In genomic region chr13:100787316-100788010, GRCm38 (mm10) we compare ENCODE assay signal across 15 mouse cellular contexts. TPM values are rescaled to one million over a fixed set of nuclear protein-coding genes. Genes with fewer than 3 reads are reported as not detected.
A peak's percentile ranks its signal among the peaks of the same experiment; 100 is the strongest.
DNase-seq lines count a peak whose midpoint lies in the region; ATAC-seq and TF ChIP-seq lines count a peak whose summit lies in the region.
"Had no signal": no experiment of that assay in that cellular context is flagged by ENCODE, and none has a peak within 500 bp of the region (broad histone marks: within the 10 kb centered on the region; RNA-seq: fewer than 3 reads in every experiment).

No protein-coding gene starts in this region.

- DNase-seq in kidney, adult 11 months: peak; percentile 71
- DNase-seq in ES-CJ7 (ENCODE audit: low read depth, low spot score): peak; percentile 54
- no peak for DNase-seq in kidney, postnatal 0 days (ENCODE audit: low spot score)
- DNase-seq in lung, postnatal 0 days (ENCODE audit: low spot score): peak; percentile 51
- no peak for DNase-seq in forebrain, embryonic 11.5 days (ENCODE audit: low spot score)
- DNase-seq in c-Kit-positive CD71-positive TER-119-positive erythroid progenitor cells, embryonic 14.5 days (ENCODE audit: low spot score): no peak
- DNase-seq: cerebellum, postnatal 25 days; heart, postnatal 36 days; midbrain, embryonic 14.5 days; thymus, postnatal 4 days had no signal

- H3K4me3 ChIP-seq in kidney, embryonic 14.5 days (ENCODE audit: low read length): no peak overlapping the region
- H3K4me3 ChIP-seq in kidney, postnatal 0 days (replicated peaks; ENCODE audit: low read depth, low read length): no peak overlapping the region
- no peak overlapping the region for H3K4me3 ChIP-seq in lung, postnatal 0 days (ENCODE audit: low read depth, low read length)
- no peak overlapping the region for H3K4me3 ChIP-seq in forebrain, embryonic 11.5 days (ENCODE audit: low read depth, low read length)
- no peak overlapping the region for H3K4me3 ChIP-seq in hindbrain, embryonic 13.5 days

- H3K9me3 ChIP-seq in kidney, embryonic 14.5 days (ENCODE audit: control insufficient read depth, low read length): peaks cover 1% of the 10 kb centered on the region; the same call in 1 of the 2 replicates
- no peaks in the 10 kb centered on the region for H3K9me3 ChIP-seq in kidney, postnatal 0 days (replicated peaks; ENCODE audit: low read length)
- H3K9me3 ChIP-seq in lung, postnatal 0 days (ENCODE audit: low read length): no peaks in the 10 kb centered on the region
- H3K9me3 ChIP-seq in forebrain, embryonic 11.5 days (ENCODE audit: control insufficient read depth, low read length): no peaks in the 10 kb centered on the region
- H3K9me3 ChIP-seq in hindbrain, embryonic 13.5 days: no peaks in the 10 kb centered on the region
- H3K9me3 ChIP-seq: embryonic facial prominence, embryonic 13.5 days; forebrain, embryonic 12.5 days; stomach, embryonic 15.5 days had no signal

- WGBS in kidney, embryonic 14.5 days: 68% methylated on average over 6 of the region's 6 CpGs
- WGBS in kidney, postnatal 0 days: 66% methylated on average over 6 of the region's 6 CpGs
- WGBS in lung, postnatal 0 days: 55% methylated on average over 6 of the region's 6 CpGs
- WGBS in forebrain, embryonic 11.5 days: 71% methylated on average over 6 of the region's 6 CpGs
- 71% methylated on average over 6 of the region's 6 CpGs for WGBS in hindbrain, embryonic 13.5 days

- no peak for TF ChIP-seq CTCF in kidney, postnatal 0 days (IDR thresholded peaks at IDR 0.05; ENCODE audit: low read depth)
- no peak for TF ChIP-seq CTCF in lung, postnatal 0 days (IDR thresholded peaks at IDR 0.05)

- peaks cover 16% of the 10 kb centered on the region for H3K4me1 ChIP-seq in kidney, embryonic 14.5 days (ENCODE audit: control insufficient read depth, insufficient read depth, low read length)
- no peaks in the 10 kb centered on the region for H3K4me1 ChIP-seq in kidney, postnatal 0 days (replicated peaks; ENCODE audit: insufficient read depth, low read length)
- H3K4me1 ChIP-seq in lung, postnatal 0 days (ENCODE audit: insufficient read depth, low read depth, low read length): no peaks in the 10 kb centered on the region
- H3K4me1 ChIP-seq in forebrain, embryonic 11.5 days (replicated peaks; ENCODE audit: control insufficient read depth, insufficient read depth, low read length): peaks cover 16% of the 10 kb centered on the region; the same call in 1 of the 2 replicates
- H3K4me1 ChIP-seq in hindbrain, embryonic 13.5 days (replicated peaks): peaks cover 24% of the 10 kb centered on the region

- no peak overlapping the region for H3K4me2 ChIP-seq in kidney, embryonic 14.5 days (replicated peaks; ENCODE audit: low read depth, low read length)
- no peak overlapping the region for H3K4me2 ChIP-seq in kidney, postnatal 0 days (ENCODE audit: low read length)
- H3K4me2 ChIP-seq in lung, postnatal 0 days (replicated peaks; ENCODE audit: low read depth, low read length): no peak overlapping the region
- no peak overlapping the region for H3K4me2 ChIP-seq in forebrain, embryonic 11.5 days (ENCODE audit: low read depth, low read length, severe bottlenecking)
- no peak overlapping the region for H3K4me2 ChIP-seq in hindbrain, embryonic 13.5 days

- no peaks in the 10 kb centered on the region for H3K27me3 ChIP-seq in kidney, embryonic 14.5 days (ENCODE audit: control insufficient read depth, insufficient read depth, low read length)
- H3K27me3 ChIP-seq in kidney, postnatal 0 days (ENCODE audit: insufficient read depth, low read length): no peaks in the 10 kb centered on the region
- no peaks in the 10 kb centered on the region for H3K27me3 ChIP-seq in lung, postnatal 0 days (replicated peaks; ENCODE audit: insufficient read depth, low read length)
- no peaks in the 10 kb centered on the region for H3K27me3 ChIP-seq in forebrain, embryonic 11.5 days (ENCODE audit: control insufficient read depth, insufficient read depth, low read length)
- H3K27me3 ChIP-seq in hindbrain, embryonic 13.5 days: no peaks in the 10 kb centered on the region
- H3K27me3 ChIP-seq: embryonic facial prominence, embryonic 13.5 days; forebrain, embryonic 12.5 days; stomach, embryonic 15.5 days had no signal

- no peak overlapping the region for H3K9ac ChIP-seq in kidney, embryonic 14.5 days (ENCODE audit: low read depth, low read length)
- H3K9ac ChIP-seq in kidney, postnatal 0 days (ENCODE audit: low read depth, low read length): no peak overlapping the region
- H3K9ac ChIP-seq in lung, postnatal 0 days (replicated peaks; ENCODE audit: low read depth): no peak overlapping the region
- no peak overlapping the region for H3K9ac ChIP-seq in forebrain, embryonic 11.5 days (ENCODE audit: low read length)
- H3K9ac ChIP-seq in hindbrain, embryonic 13.5 days: no peak overlapping the region
- H3K9ac ChIP-seq: stomach, embryonic 15.5 days had no signal

- no peak overlapping the region for H3K27ac ChIP-seq in kidney, embryonic 14.5 days (ENCODE audit: low read depth, low read length)
- H3K27ac ChIP-seq in kidney, postnatal 0 days: peak overlapping the region; percentile 36; the same call in 1 of the 2 replicates
- H3K27ac ChIP-seq in lung, postnatal 0 days (ENCODE audit: low read length): no peak overlapping the region
- no peak overlapping the region for H3K27ac ChIP-seq in forebrain, embryonic 11.5 days (ENCODE audit: low read depth, low read length)
- no peak overlapping the region for H3K27ac ChIP-seq in hindbrain, embryonic 13.5 days
- H3K27ac ChIP-seq: embryonic facial prominence, embryonic 13.5 days; forebrain, embryonic 12.5 days had no signal

- no peak for TF ChIP-seq EP300 in lung, postnatal 0 days (IDR thresholded peaks at IDR 0.05)

- H3K36me3 ChIP-seq in kidney, embryonic 14.5 days (ENCODE audit: control insufficient read depth, insufficient read depth, low read length): peaks cover 24% of the 10 kb centered on the region
- no peaks in the 10 kb centered on the region for H3K36me3 ChIP-seq in kidney, postnatal 0 days (ENCODE audit: insufficient read depth, low read length)
- no peaks in the 10 kb centered on the region for H3K36me3 ChIP-seq in lung, postnatal 0 days (ENCODE audit: insufficient read depth, low read length)
- H3K36me3 ChIP-seq in forebrain, embryonic 11.5 days (ENCODE audit: control insufficient read depth, insufficient read depth, low read length): peaks cover 3% of the 10 kb centered on the region; the same call in 1 of the 2 replicates
- H3K36me3 ChIP-seq in hindbrain, embryonic 13.5 days: no peaks in the 10 kb centered on the region
- H3K36me3 ChIP-seq: stomach, embryonic 15.5 days had no signal

- ATAC-seq in kidney, embryonic 14.5 days (ENCODE audit: low FRiP score, low TSS enrichment): no peak
- no peak for ATAC-seq in kidney, postnatal 0 days (replicated peaks; ENCODE audit: low FRiP score, low read depth)
- ATAC-seq in lung, postnatal 0 days: no peak
- ATAC-seq in forebrain, embryonic 11.5 days (replicated peaks; ENCODE audit: low FRiP score): no peak
- ATAC-seq in hindbrain, embryonic 13.5 days (ENCODE audit: low FRiP score): no peak

RNA-seq across cellular contexts. Expression of gene Ccnb1, which starts 1.1 kb away (rescaled TPM):
- 289 and 315 TPM in 2 replicates for polyA plus RNA-seq in kidney, embryonic 14.5 days (2014; fragmentation: Nextera tagmentation; extraction: Ambion mirVana)
- polyA plus RNA-seq in kidney, postnatal 0 days (2015; fragmentation: Nextera tagmentation; extraction: Ambion mirVana): 101 and 103 TPM in 2 replicates
- polyA plus RNA-seq in lung, postnatal 0 days (2015; fragmentation: Nextera tagmentation; extraction: Ambion mirVana): 8.8 and 10.9 TPM in 2 replicates
- polyA plus RNA-seq in forebrain, embryonic 11.5 days (2014; fragmentation: Nextera tagmentation; extraction: Ambion mirVana): 455 and 459 TPM in 2 replicates
- 57.6 and 65.0 TPM in 2 replicates for polyA plus RNA-seq in hindbrain, embryonic 13.5 days (2015; fragmentation: Nextera tagmentation; extraction: Ambion mirVana)

RNA-seq across cellular contexts. Expression of gene Cenph, which starts 11.8 kb away (rescaled TPM):
- 49.7 and 59.4 TPM in 2 replicates for polyA plus RNA-seq in kidney, embryonic 14.5 days (2014; fragmentation: Nextera tagmentation; extraction: Ambion mirVana)
- polyA plus RNA-seq in kidney, postnatal 0 days (2015; fragmentation: Nextera tagmentation; extraction: Ambion mirVana): 20.9 and 23.8 TPM in 2 replicates
- polyA plus RNA-seq in lung, postnatal 0 days (2015; fragmentation: Nextera tagmentation; extraction: Ambion mirVana): 2.5 and 2.9 TPM in 2 replicates
- 61.5 and 65.1 TPM in 2 replicates for polyA plus RNA-seq in forebrain, embryonic 11.5 days (2014; fragmentation: Nextera tagmentation; extraction: Ambion mirVana)
- 10.2 and 11.5 TPM in 2 replicates for polyA plus RNA-seq in hindbrain, embryonic 13.5 days (2015; fragmentation: Nextera tagmentation; extraction: Ambion mirVana)

RNA-seq across cellular contexts. Expression of gene Mrps36, which starts 43.0 kb away (rescaled TPM):
- polyA plus RNA-seq in kidney, embryonic 14.5 days (2014; fragmentation: Nextera tagmentation; extraction: Ambion mirVana): 171 and 182 TPM in 2 replicates
- polyA plus RNA-seq in kidney, postnatal 0 days (2015; fragmentation: Nextera tagmentation; extraction: Ambion mirVana): 255 and 260 TPM in 2 replicates
- 114 and 122 TPM in 2 replicates for polyA plus RNA-seq in lung, postnatal 0 days (2015; fragmentation: Nextera tagmentation; extraction: Ambion mirVana)
- polyA plus RNA-seq in forebrain, embryonic 11.5 days (2014; fragmentation: Nextera tagmentation; extraction: Ambion mirVana): 125 and 140 TPM in 2 replicates
- polyA plus RNA-seq in hindbrain, embryonic 13.5 days (2015; fragmentation: Nextera tagmentation; extraction: Ambion mirVana): 139 and 151 TPM in 2 replicates

RNA-seq across cellular contexts. Expression of gene Slc30a5, which starts 45.8 kb away (rescaled TPM):
- polyA plus RNA-seq in kidney, embryonic 14.5 days (2014; fragmentation: Nextera tagmentation; extraction: Ambion mirVana): 33.9 and 65.9 TPM in 2 replicates
- polyA plus RNA-seq in kidney, postnatal 0 days (2015; fragmentation: Nextera tagmentation; extraction: Ambion mirVana): 53.0 and 54.5 TPM in 2 replicates
- polyA plus RNA-seq in lung, postnatal 0 days (2015; fragmentation: Nextera tagmentation; extraction: Ambion mirVana): 30.8 and 31.1 TPM in 2 replicates
- 47.1 and 47.3 TPM in 2 replicates for polyA plus RNA-seq in forebrain, embryonic 11.5 days (2014; fragmentation: Nextera tagmentation; extraction: Ambion mirVana)
- polyA plus RNA-seq in hindbrain, embryonic 13.5 days (2015; fragmentation: Nextera tagmentation; extraction: Ambion mirVana): 32.9 and 34.3 TPM in 2 replicates

RNA-seq across cellular contexts. Expression of gene Cdk7, which starts 56.7 kb away (rescaled TPM):
- polyA plus RNA-seq in kidney, embryonic 14.5 days (2014; fragmentation: Nextera tagmentation; extraction: Ambion mirVana): 111 and 112 TPM in 2 replicates
- 87.2 and 89.1 TPM in 2 replicates for polyA plus RNA-seq in kidney, postnatal 0 days (2015; fragmentation: Nextera tagmentation; extraction: Ambion mirVana)
- 52.5 and 54.8 TPM in 2 replicates for polyA plus RNA-seq in lung, postnatal 0 days (2015; fragmentation: Nextera tagmentation; extraction: Ambion mirVana)
- polyA plus RNA-seq in forebrain, embryonic 11.5 days (2014; fragmentation: Nextera tagmentation; extraction: Ambion mirVana): 72.3 and 75.0 TPM in 2 replicates
- polyA plus RNA-seq in hindbrain, embryonic 13.5 days (2015; fragmentation: Nextera tagmentation; extraction: Ambion mirVana): 50.7 and 53.1 TPM in 2 replicates

Comparison
In these comparisons a context has a peak if more than half of its experiments do, and no peak if none do; other contexts are left out.
1. DNase-seq: peak in kidney, adult 11 months (single experiment), ES-CJ7 (single experiment) and lung, postnatal 0 days (single experiment); none in kidney, postnatal 0 days (single experiment), forebrain, embryonic 11.5 days (single experiment) and c-Kit-positive CD71-positive TER-119-positive erythroid progenitor cells, embryonic 14.5 days (single experiment).